Mouse (Mus musculus) stomach, embryonic 14.5 days (tissue): ENCODE data around the gene Rassf5. TPM values are rescaled to one million over a fixed set of nuclear protein-coding genes. Genes with fewer than 3 reads are reported as not detected.

ENCODE experiments used
- ATAC-seq: fragments of 200-750 bp; cut with Nextera tagmentation; 2 replicates; pipeline ENCODE4 v1.8.0; 2017; ENCODE audit warnings: low read depth, moderate TSS enrichment; ENCODE audit not compliant: insufficient number of reproducible peaks, insufficient read depth, low FRiP score
- H3K27ac ChIP-seq: fragments of 300-500 bp; sonication (generic); 2 replicates; pipeline ENCODE4 v1.5.1; 2014; ENCODE audit warnings: mild to moderate bottlenecking, low read length, moderate library complexity, mixed read lengths
- H3K27me3 ChIP-seq: fragments of 300-500 bp; sonication (generic); 2 replicates; pipeline ENCODE4 v1.6.1; 2014; ENCODE audit warnings: low read length, control low read depth, mixed read lengths; ENCODE audit not compliant: control insufficient read depth, insufficient read depth
- H3K36me3 ChIP-seq: fragments of 300-500 bp; sonication (generic); 2 replicates; pipeline ENCODE4 v1.6.1; 2014; ENCODE audit warnings: mild to moderate bottlenecking, control low read depth, low read length, moderate library complexity, mixed read lengths; ENCODE audit not compliant: control insufficient read depth, insufficient read depth
- H3K4me1 ChIP-seq: fragments of 300-500 bp; sonication (generic); 2 replicates; pipeline ENCODE4 v1.6.1; 2014; ENCODE audit warnings: low read length, control low read depth, mixed read lengths; ENCODE audit not compliant: control insufficient read depth, insufficient read depth
- H3K4me2 ChIP-seq: fragments of 300-500 bp; sonication (generic); replicated peaks from 2 replicates; pipeline ENCODE4 v1.6.1; 2014; ENCODE audit warnings: low read depth, low read length, control low read depth
- H3K4me3 ChIP-seq: fragments of 300-500 bp; sonication (generic); 2 replicates; pipeline ENCODE4 v1.5.1; 2014; ENCODE audit warnings: low read depth, low read length, control low read depth
- H3K9ac ChIP-seq: fragments of 300-500 bp; sonication (generic); replicated peaks from 2 replicates; pipeline ENCODE4 v1.6.1; 2014; ENCODE audit warnings: low read depth, mild to moderate bottlenecking, control low read depth, low read length, moderate library complexity, mixed read lengths
- H3K9me3 ChIP-seq: fragments of 300-500 bp; sonication (generic); 2 replicates; pipeline ENCODE4 v1.6.1; 2016; ENCODE audit warnings: low read depth, low read length, control low read depth; ENCODE audit not compliant: control insufficient read depth
- whole genome bisulfite sequencing: fragments of 180-500 bp; shearing (Covaris S2); extraction: QIAGEN DNeasy Blood & Tissue Kit; methylation state at CpG from one replicate; pipeline ENCODE4 v1.1.7; 2014; 5-methylcytosine and 5-hydroxymethylcytosine counted together
- polyA plus RNA-seq: library from polyadenylated mRNA; unstranded; fragments of >200 nt; fragmentation: Nextera tagmentation; extraction: Ambion mirVana; gene quantifications from 2 replicates; pipeline ENCODE4 v1.2.1, GENCODE M21; 2014

Gene Rassf5
- polyA plus RNA-seq, 1 experiment from 2014 or later: 3.6 TPM

GRCm38 (mm10) chr1:131246433-131247395 lies 1.7 kb upstream of the Rassf5 start:
- Histone ChIP-seq H3K9me3 (no peaks in the 10 kb centered on the region), H3K27me3 (peaks cover 3% of the 10 kb centered on the region; the same call in 1 of the 2 replicates), H3K27ac (no peak overlapping the region), H3K4me1 (peaks cover 21% of the 10 kb centered on the region), H3K9ac (no peak overlapping the region), H3K36me3 (no peaks in the 10 kb centered on the region), H3K4me3 (no peak overlapping the region), H3K4me2 (peak overlapping the region; percentile 32; the same call in 1 of the 2 replicates)
- ATAC-seq: no peak
- WGBS: 10% methylated on average over 7 of the region's 7 CpGs

GRCm38 (mm10) chr1:131245926-131246325 lies 868 bp upstream of the Rassf5 start:
- WGBS: 5% methylated on average over 9 of the region's 9 CpGs
- Histone ChIP-seq H3K4me2 (peak overlapping the region; percentile 96), H3K4me1 (peaks cover 21% of the 10 kb centered on the region), H3K27me3 (peaks cover 3% of the 10 kb centered on the region; the same call in 1 of the 2 replicates), H3K36me3 (no peaks in the 10 kb centered on the region), H3K9me3 (no peaks in the 10 kb centered on the region), H3K9ac (no peak overlapping the region), H3K27ac (no peak overlapping the region), H3K4me3 (peak overlapping the region; percentile 71)
- peak; percentile 42; the same call in 1 of the 2 replicates for ATAC-seq

- peak; percentile 5; the same call in 1 of the 2 replicates for ATAC-seq
- Histone ChIP-seq H3K27ac (no peak overlapping the region), H3K4me2 (peak overlapping the region; percentile 96), H3K9me3 (no peaks in the 10 kb centered on the region), H3K36me3 (no peaks in the 10 kb centered on the region), H3K27me3 (peaks cover 3% of the 10 kb centered on the region; the same call in 1 of the 2 replicates), H3K4me1 (peaks cover 21% of the 10 kb centered on the region), H3K9ac (peak overlapping the region; percentile 61), H3K4me3 (peak overlapping the region; percentile 71)
- WGBS: under 1% methylated on average over 57 of the region's 57 CpGs
Observed at GRCm38 (mm10) chr1:131244536-131245088, 446 bp downstream of the Rassf5 start.

- peaks cover 31% of the 10 kb centered on the region for H3K4me1 ChIP-seq
Observed at GRCm38 (mm10) chr1:131242956-131243355, 2.1 kb downstream of the Rassf5 start.

GRCm38 (mm10) chr1:131239576-131240193 lies 5.4 kb downstream of the Rassf5 start:
- no peaks in the 10 kb centered on the region for H3K27me3 ChIP-seq
- H3K4me1 ChIP-seq: peaks cover 27% of the 10 kb centered on the region
- no peak overlapping the region for H3K4me3 ChIP-seq
- H3K9ac ChIP-seq: no peak overlapping the region
- no peak overlapping the region for H3K27ac ChIP-seq
- H3K36me3 ChIP-seq: no peaks in the 10 kb centered on the region
- ATAC-seq: no peak
- 68% methylated on average over 12 of the region's 12 CpGs for WGBS
- H3K9me3 ChIP-seq: no peaks in the 10 kb centered on the region
- no peak overlapping the region for H3K4me2 ChIP-seq

More at GRCm38 (mm10) chr1:131242956-131243355, 2.1 kb downstream of the Rassf5 start:
- Histone ChIP-seq H3K27me3 (peaks cover 3% of the 10 kb centered on the region; the same call in 1 of the 2 replicates), H3K4me3 (no peak overlapping the region), H3K9ac (no peak overlapping the region), H3K4me2 (peak overlapping the region; percentile 13; the same call in 1 of the 2 replicates), H3K27ac (no peak overlapping the region), H3K9me3 (no peaks in the 10 kb centered on the region), H3K36me3 (no peaks in the 10 kb centered on the region)
- ATAC-seq: no peak
- 43% methylated on average over 6 of the region's 6 CpGs for WGBS

- no peak for ATAC-seq
Observed at GRCm38 (mm10) chr1:131238931-131239381, 6.1 kb downstream of the Rassf5 start.

GRCm38 (mm10) chr1:131236077-131236476 lies 9.0 kb downstream of the Rassf5 start:
- 34% methylated on average over 7 of the region's 7 CpGs for WGBS
- Histone ChIP-seq H3K36me3 (no peaks in the 10 kb centered on the region), H3K4me3 (no peak overlapping the region), H3K4me1 (peaks cover 19% of the 10 kb centered on the region), H3K9me3 (no peaks in the 10 kb centered on the region), H3K9ac (no peak overlapping the region), H3K27ac (no peak overlapping the region), H3K27me3 (no peaks in the 10 kb centered on the region), H3K4me2 (no peak overlapping the region)
- no peak for ATAC-seq

More at GRCm38 (mm10) chr1:131238931-131239381, 6.1 kb downstream of the Rassf5 start:
- no peak overlapping the region for H3K9ac ChIP-seq
- no peaks in the 10 kb centered on the region for H3K36me3 ChIP-seq
- H3K4me3 ChIP-seq: no peak overlapping the region
- WGBS: 51% methylated on average over 8 of the region's 8 CpGs
- H3K27ac ChIP-seq: peak overlapping the region; percentile 10; the same call in 1 of the 2 replicates
- no peak overlapping the region for H3K4me2 ChIP-seq
- H3K4me1 ChIP-seq: peaks cover 27% of the 10 kb centered on the region
- H3K9me3 ChIP-seq: no peaks in the 10 kb centered on the region
- H3K27me3 ChIP-seq: no peaks in the 10 kb centered on the region

- Histone ChIP-seq H3K9ac (no peak overlapping the region), H3K36me3 (no peaks in the 10 kb centered on the region), H3K4me3 (no peak overlapping the region), H3K9me3 (no peaks in the 10 kb centered on the region), H3K4me1 (peaks cover 10% of the 10 kb centered on the region), H3K27ac (no peak overlapping the region), H3K4me2 (no peak overlapping the region), H3K27me3 (no peaks in the 10 kb centered on the region)
- WGBS: 52% methylated on average over 12 of the region's 12 CpGs
- no peak; the same call in 1 of the 2 replicates for ATAC-seq
Observed at GRCm38 (mm10) chr1:131233527-131233926, 11.5 kb downstream of the Rassf5 start.
